Mouse (Mus musculus) liver, postnatal 0 days (tissue): Measurements from ENCODE around the gene Dab1. TPM values are rescaled to one million over a fixed set of nuclear protein-coding genes. Genes with fewer than 3 reads are reported as not detected.

Experiments
- ATAC-seq: fragments of 200-750 bp; cut with Nextera tagmentation; 2 replicates; pipeline ENCODE4 v1.8.0; 2017; ENCODE audit warnings: mild to moderate bottlenecking, moderate library complexity
- DNase-seq: peaks from one replicate; pipeline ENCODE4 v3.0.0-alpha.2; 2016
- H3K27ac ChIP-seq: fragments of 300-500 bp; sonication (generic); 2 replicates; pipeline ENCODE4 v1.5.1; 2014; ENCODE audit warnings: antibody characterized with exemption, moderate library complexity, mild to moderate bottlenecking, low read depth
- H3K27me3 ChIP-seq: fragments of 300-500 bp; sonication (generic); 2 replicates; pipeline ENCODE4 v1.6.1; 2014; ENCODE audit warnings: low read length, control low read depth, mixed read lengths; ENCODE audit not compliant: insufficient read depth
- H3K36me3 ChIP-seq: fragments of 300-500 bp; sonication (generic); replicated peaks from 2 replicates; pipeline ENCODE4 v1.6.1; 2014; ENCODE audit warnings: mild to moderate bottlenecking, control low read depth, low read length, moderate library complexity, mixed read lengths; ENCODE audit not compliant: insufficient read depth
- H3K4me1 ChIP-seq: fragments of 300-500 bp; sonication (generic); 2 replicates; pipeline ENCODE4 v1.6.1; 2014; ENCODE audit warnings: antibody characterized with exemption, mild to moderate bottlenecking, control low read depth; ENCODE audit not compliant: insufficient read depth
- H3K4me2 ChIP-seq: fragments of 300-500 bp; sonication (generic); 2 replicates; pipeline ENCODE4 v1.6.1; 2014; ENCODE audit warnings: low read depth, mild to moderate bottlenecking, low read length, moderate library complexity, mixed read lengths
- H3K4me3 ChIP-seq: fragments of 300-500 bp; sonication (generic); 2 replicates; pipeline ENCODE4 v1.5.1; 2014; ENCODE audit warnings: low read depth, low read length
- H3K9ac ChIP-seq: fragments of 300-500 bp; sonication (generic); replicated peaks from 2 replicates; pipeline ENCODE4 v1.6.1; 2014; ENCODE audit warnings: mild to moderate bottlenecking, moderate library complexity
- H3K9me3 ChIP-seq: fragments of 300-500 bp; sonication (generic); 2 replicates; pipeline ENCODE4 v1.6.1; 2016; ENCODE audit warnings: mild to moderate bottlenecking, control low read depth, low read length, mixed read lengths
- CTCF ChIP-seq: sonication (generic); IDR thresholded peaks from 2 replicates; pipeline ENCODE4 v1.5.1; 2016; ENCODE audit warnings: antibody characterized with exemption, low read depth
- EP300 ChIP-seq: IDR thresholded peaks from 2 replicates; pipeline ENCODE4 v1.6.1; 2016; ENCODE audit warnings: antibody characterized with exemption, low read depth, mild to moderate bottlenecking
- WGBS: fragments of 180-500 bp; shearing (Covaris S2); extraction: QIAGEN DNeasy Blood & Tissue Kit; methylation state at CpG from one replicate; pipeline ENCODE4 v1.1.7; 2014; ENCODE audit not compliant: insufficient replicate concordance; 5-methylcytosine and 5-hydroxymethylcytosine counted together
- polyA plus RNA-seq: library from polyadenylated mRNA; unstranded; fragments of >200 nt; fragmentation: Nextera tagmentation; extraction: Ambion mirVana; gene quantifications from 2 replicates; pipeline ENCODE4 v1.2.1, GENCODE M21; 2015

The Dab1 gene
- polyA plus RNA-seq, 1 experiment from 2014 or later: 1.1 TPM

- no peak overlapping the region for H3K27ac ChIP-seq
- H3K9ac ChIP-seq: no peak overlapping the region
- H3K36me3 ChIP-seq: no peaks in the 10 kb centered on the region
- ATAC-seq (no peak), DNase-seq (no peak)
- H3K9me3 ChIP-seq: no peaks in the 10 kb centered on the region
- no peaks in the 10 kb centered on the region for H3K4me1 ChIP-seq
- H3K27me3 ChIP-seq: no peaks in the 10 kb centered on the region
- H3K4me3 ChIP-seq: no peak overlapping the region
- 75% methylated on average over 2 of the region's 2 CpGs for WGBS
- TF ChIP-seq CTCF (no peak), EP300 (no peak)
- no peak overlapping the region for H3K4me2 ChIP-seq
Measured at GRCm38 (mm10) chr4:104500112-104500511, 881.0 kb downstream of the Dab1 start.

GRCm38 (mm10) chr4:104500646-104501045, 881.5 kb downstream of the Dab1 start:
- no peak overlapping the region for H3K4me3 ChIP-seq
- no peak overlapping the region for H3K4me2 ChIP-seq
- no peak for TF ChIP-seq CTCF
- no peak for TF ChIP-seq EP300
- H3K9me3 ChIP-seq: no peaks in the 10 kb centered on the region
- peak; percentile 72 for ATAC-seq
- 51% methylated on average over 4 of the region's 4 CpGs for WGBS
- no peak overlapping the region for H3K9ac ChIP-seq
- no peak overlapping the region for H3K27ac ChIP-seq
- H3K4me1 ChIP-seq: no peaks in the 10 kb centered on the region
- DNase-seq: no peak
- H3K27me3 ChIP-seq: no peaks in the 10 kb centered on the region
- H3K36me3 ChIP-seq: no peaks in the 10 kb centered on the region

- H3K9me3 ChIP-seq: no peaks in the 10 kb centered on the region
Measured at GRCm38 (mm10) chr4:104501245-104501644, 882.1 kb downstream of the Dab1 start.

GRCm38 (mm10) chr4:104504916-104505315, 885.8 kb downstream of the Dab1 start:
- Histone ChIP-seq H3K27me3 (no peaks in the 10 kb centered on the region), H3K9me3 (no peaks in the 10 kb centered on the region), H3K4me3 (no peak overlapping the region), H3K4me1 (no peaks in the 10 kb centered on the region), H3K4me2 (no peak overlapping the region), H3K9ac (no peak overlapping the region), H3K36me3 (no peaks in the 10 kb centered on the region), H3K27ac (no peak overlapping the region)
- DNase-seq (no peak), ATAC-seq (no peak)
- no peak for TF ChIP-seq CTCF
- no peak for TF ChIP-seq EP300

More at GRCm38 (mm10) chr4:104501245-104501644, 882.1 kb downstream of the Dab1 start:
- no peaks in the 10 kb centered on the region for H3K36me3 ChIP-seq
- WGBS: 73% methylated on average over 4 of the region's 4 CpGs
- no peaks in the 10 kb centered on the region for H3K27me3 ChIP-seq
- no peak overlapping the region for H3K9ac ChIP-seq
- H3K4me2 ChIP-seq: no peak overlapping the region
- TF ChIP-seq EP300 (no peak), CTCF (no peak)
- DNase-seq (no peak), ATAC-seq (no peak)
- H3K4me1 ChIP-seq: no peaks in the 10 kb centered on the region
- H3K4me3 ChIP-seq: no peak overlapping the region
- no peak overlapping the region for H3K27ac ChIP-seq

- Histone ChIP-seq H3K4me3 (no peak overlapping the region), H3K27me3 (no peaks in the 10 kb centered on the region), H3K4me1 (no peaks in the 10 kb centered on the region), H3K36me3 (no peaks in the 10 kb centered on the region), H3K9me3 (no peaks in the 10 kb centered on the region), H3K27ac (no peak overlapping the region), H3K4me2 (no peak overlapping the region), H3K9ac (no peak overlapping the region)
- WGBS: 56% methylated on average over 5 of the region's 5 CpGs
- DNase-seq: no peak
- no peak for TF ChIP-seq CTCF
- no peak for TF ChIP-seq EP300
- no peak for ATAC-seq
Measured at GRCm38 (mm10) chr4:104509230-104509985, 890.2 kb downstream of the Dab1 start.

- Histone ChIP-seq H3K27ac (no peak overlapping the region), H3K4me3 (no peak overlapping the region), H3K36me3 (no peaks in the 10 kb centered on the region), H3K27me3 (no peaks in the 10 kb centered on the region), H3K9ac (no peak overlapping the region), H3K9me3 (no peaks in the 10 kb centered on the region), H3K4me2 (no peak overlapping the region), H3K4me1 (no peaks in the 10 kb centered on the region)
- no peak for DNase-seq
- TF ChIP-seq CTCF: no peak
- TF ChIP-seq EP300: no peak
- 69% methylated on average over 6 of the region's 6 CpGs for WGBS
- no peak for ATAC-seq
Measured at GRCm38 (mm10) chr4:104511855-104512254, 892.7 kb downstream of the Dab1 start.
